Mouse (Mus musculus) leukemia stem cell, adult 10-12 weeks (primary cell): ENCODE data around the gene Smc4. TPM values are rescaled to one million over a fixed set of nuclear protein-coding genes. Genes with fewer than 3 reads are reported as not detected.

Source experiments
- polyA plus RNA-seq: library from polyadenylated mRNA; stranded (reverse); fragments of >175 nt; gene quantifications from 2 replicates; pipeline ENCODE4 v1.2.3, GENCODE M21; 2012; ENCODE audit warnings: low replicate concordance

Smc4 gene
- polyA plus RNA-seq, result 97.1 and 139 TPM in 2 replicates

GRCm38 (mm10) chr3:69004437-69005337 lies at the start of gene Smc4, which contains the start of gene Ift80:
Gene Smc4, plus strand, starts transcription at chr3:69004738.
Gene Ift80, minus strand, starts transcription at chr3:69004570.

GRCm38 (mm10) chr3:69044645-69045399 lies 40.3 kb downstream of the Smc4 start, which contains the start of gene Trim59:
Gene Trim59, minus strand, starts transcription at chr3:69044755.

Other genes with a start within 250 kb of the Smc4 start
- gene 1110032F04Rik, start 135.2 kb upstream of the Smc4 start, polyA plus RNA-seq, result 1.1 and 1.9 TPM in 2 replicates
- gene Ift80, start 168 bp upstream of the Smc4 start, polyA plus RNA-seq, result 0.44 and 0.89 TPM in 2 replicates
- gene Trim59, start 40.0 kb downstream of the Smc4 start, polyA plus RNA-seq, result 9.8 and 18.2 TPM in 2 replicates
- 7.5 and 8.4 TPM in 2 replicates for gene Kpna4, start 122.4 kb downstream of the Smc4 start, polyA plus RNA-seq
- gene Arl14, start 217.7 kb downstream of the Smc4 start, polyA plus RNA-seq, result not detected in 2 replicates